Mouse (Mus musculus) naive thymus-derived CD4-positive, alpha-beta T cell, adult 2 months (primary cell): ENCODE results near the gene Vcam1.

Source experiments
- DNase-seq: peaks from one replicate; pipeline ENCODE4 v3.0.0-alpha.2; 2011; ENCODE audit warnings: low read depth

Vcam1 gene

GRCm38 (mm10) chr3:116126508-116127190 is 2.8 kb downstream of the Vcam1 start:
- DNase-seq: no peak

- DNase-seq: no peak
These were observed 3.4 kb downstream of the Vcam1 start for GRCm38 (mm10) chr3:116126070-116126469.

GRCm38 (mm10) chr3:116123827-116124226 is 5.7 kb downstream of the Vcam1 start:
- no peak for DNase-seq

- no peak for DNase-seq
These were observed 6.8 kb downstream of the Vcam1 start for GRCm38 (mm10) chr3:116122696-116123095.

GRCm38 (mm10) chr3:116121026-116121425 is 8.5 kb downstream of the Vcam1 start:
- no peak for DNase-seq

GRCm38 (mm10) chr3:116120391-116120790 is 9.1 kb downstream of the Vcam1 start:
- no peak for DNase-seq

GRCm38 (mm10) chr3:116119162-116119561 is 10.3 kb downstream of the Vcam1 start:
- DNase-seq: no peak

GRCm38 (mm10) chr3:116117046-116117445 is 12.4 kb downstream of the Vcam1 start:
- DNase-seq: no peak

GRCm38 (mm10) chr3:116114249-116115188 is 15.0 kb downstream of the Vcam1 start:
- DNase-seq: no peak

- DNase-seq: no peak
These were observed 15.8 kb downstream of the Vcam1 start for GRCm38 (mm10) chr3:116113443-116114241.

GRCm38 (mm10) chr3:116112816-116113405 is 16.6 kb downstream of the Vcam1 start:
- DNase-seq: no peak

- DNase-seq: no peak
These were observed 23.8 kb downstream of the Vcam1 start for GRCm38 (mm10) chr3:116105713-116106112.

GRCm38 (mm10) chr3:116104866-116105647 is 24.4 kb downstream of the Vcam1 start:
- no peak for DNase-seq

- DNase-seq: no peak
These were observed 25.2 kb downstream of the Vcam1 start for GRCm38 (mm10) chr3:116104270-116104669.

GRCm38 (mm10) chr3:116100850-116101249 is 28.6 kb downstream of the Vcam1 start:
- DNase-seq: no peak

- DNase-seq: no peak
These were observed 33.6 kb downstream of the Vcam1 start for GRCm38 (mm10) chr3:116095934-116096333.

GRCm38 (mm10) chr3:116095312-116095711 is 34.2 kb downstream of the Vcam1 start:
- DNase-seq: no peak

- no peak for DNase-seq
These were observed 34.6 kb downstream of the Vcam1 start for GRCm38 (mm10) chr3:116094886-116095285.

GRCm38 (mm10) chr3:116094288-116094687 is 35.2 kb downstream of the Vcam1 start:
- DNase-seq: no peak

- no peak for DNase-seq
These were observed 36.9 kb downstream of the Vcam1 start for GRCm38 (mm10) chr3:116092547-116092946.

- DNase-seq: no peak
These were observed 37.8 kb downstream of the Vcam1 start for GRCm38 (mm10) chr3:116091706-116092105.
